Mouse (Mus musculus) c-Kit-positive CD71-positive TER-119-positive erythroid progenitor cells, embryonic 14.5 days (primary cell): Measurements from ENCODE around the gene Fam49a.

Experiments used
- DNase-seq: peaks from one replicate; pipeline ENCODE4 v3.0.0-alpha.2; 2013; ENCODE audit warnings: low spot score

Fam49a gene

DNA sequence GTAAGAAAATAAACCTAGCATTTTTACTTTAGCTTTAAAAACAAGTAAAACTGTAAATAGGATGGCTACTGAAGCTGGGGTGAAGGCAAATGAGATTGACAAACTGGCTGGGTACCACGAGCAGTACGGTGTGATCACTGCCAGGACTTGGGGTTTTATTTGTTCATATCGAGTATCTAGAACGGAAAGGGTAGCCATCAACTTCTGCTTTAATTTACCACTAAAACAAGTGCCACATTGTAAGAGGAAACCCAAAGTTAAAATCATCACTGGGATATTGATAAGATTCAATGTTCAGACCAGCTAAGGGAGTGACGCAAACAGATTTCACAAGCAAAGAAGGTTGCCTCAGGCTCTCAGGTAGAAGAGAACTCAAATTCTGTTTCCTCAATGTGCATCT lies 98.0 kb downstream of the Fam49a start:
- DNase-seq = no peak

DNA sequence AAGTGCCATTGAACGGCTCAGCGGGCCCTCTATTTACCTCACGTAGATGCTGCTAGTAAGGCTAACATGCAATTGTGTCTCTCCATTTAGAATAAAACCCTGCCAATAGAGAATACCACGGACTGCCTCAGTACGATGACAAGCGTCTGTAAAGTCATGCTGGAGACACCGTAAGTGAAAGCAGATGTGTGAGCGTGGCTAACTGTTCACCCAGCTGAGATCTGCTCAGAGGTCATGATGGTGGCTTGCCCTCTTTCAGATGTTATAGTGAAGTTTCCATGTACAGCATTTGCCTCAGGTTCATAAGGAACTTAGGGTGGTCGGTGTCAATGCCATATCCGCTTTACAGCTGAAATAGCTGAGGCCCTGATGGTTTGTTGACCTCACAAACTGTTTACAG lies 100.4 kb downstream of the Fam49a start:
- DNase-seq = no peak

DNA sequence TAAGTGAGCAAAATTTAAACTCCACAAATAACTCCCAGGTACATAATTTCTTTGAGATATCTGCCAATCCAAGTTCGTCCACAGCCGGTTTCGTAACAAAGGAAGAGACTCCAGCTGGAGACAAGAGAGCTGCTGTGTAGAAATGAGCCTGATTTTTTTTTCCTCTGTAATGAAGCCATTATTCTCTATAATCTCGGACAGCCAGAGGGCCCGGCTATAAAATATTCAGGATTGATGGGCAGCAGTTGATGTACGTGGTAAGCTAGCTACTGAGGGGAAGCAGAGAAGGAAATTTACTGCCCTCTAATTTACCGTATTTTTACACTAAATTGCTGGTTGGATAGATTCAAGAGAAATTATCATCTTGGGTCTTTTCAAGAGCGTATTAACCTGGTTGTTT lies 102.3 kb downstream of the Fam49a start:
- no peak for DNase-seq

- DNase-seq = no peak
These were observed 105.5 kb downstream of the Fam49a start for GRCm38 (mm10) chr12:12367423-12367822.

DNA sequence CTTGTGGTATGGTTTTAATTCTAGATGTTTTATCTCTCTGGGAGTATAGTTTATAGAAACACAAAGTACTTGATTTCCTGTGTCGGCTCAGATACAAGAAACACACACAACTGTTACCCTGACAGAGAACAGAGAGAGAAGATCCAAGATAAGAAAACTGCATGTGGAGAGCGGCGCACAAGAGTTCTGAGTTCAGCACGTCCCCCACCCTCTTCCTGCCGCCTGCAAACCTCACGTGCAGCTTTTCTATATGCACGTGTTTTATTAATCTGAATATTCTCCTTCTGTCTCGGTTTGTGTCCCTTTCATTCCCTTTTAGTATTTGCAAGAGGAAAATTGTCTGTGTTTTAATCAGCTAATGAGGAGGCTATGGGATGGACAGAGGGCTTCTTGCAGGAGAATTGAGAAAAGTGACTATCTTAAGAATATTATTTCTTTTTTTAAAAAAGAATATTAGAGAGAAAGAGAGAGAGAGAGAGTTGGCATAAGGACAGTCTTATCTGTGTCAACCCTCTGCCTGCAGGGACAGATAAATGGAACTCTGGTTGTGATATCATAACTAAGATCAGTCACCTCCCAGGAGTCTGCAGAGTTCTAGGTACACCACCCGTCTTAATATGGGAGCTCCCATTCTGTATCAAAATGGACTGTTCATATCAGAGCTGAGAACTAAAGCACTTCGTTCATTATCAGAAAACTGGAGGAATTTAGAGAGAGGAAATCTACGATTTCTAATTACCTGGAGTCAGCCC lies 111.3 kb downstream of the Fam49a start:
- no peak for DNase-seq

- DNase-seq = no peak
These were observed 117.1 kb downstream of the Fam49a start for GRCm38 (mm10) chr12:12379056-12379455.

GRCm38 (mm10) chr12:12389271-12389670 lies 127.3 kb downstream of the Fam49a start:
- DNase-seq = no peak

GRCm38 (mm10) chr12:12396224-12396623 lies 134.3 kb downstream of the Fam49a start:
- DNase-seq = peak; percentile 5

DNA sequence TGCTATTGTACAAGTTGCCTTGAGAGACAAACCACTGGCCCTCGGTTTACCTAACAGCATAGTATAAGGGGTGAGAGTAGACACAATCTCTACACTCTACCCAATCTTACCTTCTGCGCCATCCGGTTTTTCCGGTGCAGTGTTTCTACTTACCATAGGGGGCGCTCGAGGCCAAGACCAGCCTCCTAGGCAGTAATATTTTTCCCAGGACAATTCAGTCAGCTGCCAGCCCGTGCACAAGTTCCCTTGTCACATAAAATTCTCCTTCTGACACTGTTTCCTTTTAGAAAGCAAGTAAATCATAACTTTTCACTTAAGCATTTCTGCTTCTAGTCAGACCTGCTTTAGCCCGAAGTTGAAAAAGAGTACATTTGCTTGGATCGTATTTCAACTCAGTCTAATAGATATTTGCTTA lies 139.1 kb downstream of the Fam49a start:
- DNase-seq = peak; percentile 13

GRCm38 (mm10) chr12:12401504-12401903 lies 139.6 kb downstream of the Fam49a start:
- no peak for DNase-seq

DNA sequence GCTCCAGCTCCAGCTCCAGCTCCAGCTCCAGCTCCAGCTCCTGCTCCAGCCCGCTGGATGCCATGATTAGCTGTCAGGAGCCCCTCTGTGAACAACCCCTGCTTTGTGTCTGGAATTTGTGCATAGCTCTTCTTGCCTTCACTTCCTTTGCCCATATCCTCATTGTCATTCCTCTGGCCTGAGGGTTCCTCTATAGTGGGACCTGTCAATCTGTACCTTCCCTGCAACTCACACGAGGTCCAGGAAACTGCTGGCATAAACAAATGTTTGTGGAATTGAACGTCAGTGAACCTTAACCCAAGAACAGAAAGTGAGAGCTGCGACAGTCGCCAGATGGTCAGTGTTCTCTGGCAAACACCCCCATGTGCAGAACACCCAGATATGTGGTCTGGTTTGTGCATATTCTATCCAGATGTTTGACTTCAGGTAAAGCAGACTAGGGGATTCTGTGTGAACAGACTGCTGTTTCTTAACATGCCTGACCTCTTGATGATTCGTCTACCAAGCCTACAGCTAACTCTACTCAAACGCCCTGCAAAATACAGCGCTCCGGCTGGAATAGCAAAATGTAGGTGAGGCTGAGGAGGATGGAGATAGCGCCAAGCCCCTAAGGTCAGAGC lies 143.7 kb downstream of the Fam49a start:
- no peak for DNase-seq

DNA sequence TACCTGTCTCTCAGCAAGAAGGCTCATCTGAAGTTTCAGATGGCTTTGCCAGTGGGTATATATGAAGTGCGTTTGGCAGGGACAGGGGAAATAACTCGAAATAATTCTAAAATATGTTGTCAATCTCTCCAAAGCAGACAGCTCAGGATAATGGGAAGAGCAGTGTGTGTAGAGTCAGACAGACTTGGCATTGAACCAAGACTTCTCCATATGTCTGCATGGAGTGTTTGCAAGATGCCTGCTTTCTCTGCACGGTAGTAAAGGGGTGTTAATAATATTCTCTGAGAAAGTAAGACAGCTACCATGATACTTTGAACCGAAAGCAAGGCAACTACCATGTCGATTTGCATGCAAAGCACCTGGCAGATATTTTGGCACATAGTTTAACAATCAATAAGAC lies 147.1 kb downstream of the Fam49a start:
- no peak for DNase-seq

DNA sequence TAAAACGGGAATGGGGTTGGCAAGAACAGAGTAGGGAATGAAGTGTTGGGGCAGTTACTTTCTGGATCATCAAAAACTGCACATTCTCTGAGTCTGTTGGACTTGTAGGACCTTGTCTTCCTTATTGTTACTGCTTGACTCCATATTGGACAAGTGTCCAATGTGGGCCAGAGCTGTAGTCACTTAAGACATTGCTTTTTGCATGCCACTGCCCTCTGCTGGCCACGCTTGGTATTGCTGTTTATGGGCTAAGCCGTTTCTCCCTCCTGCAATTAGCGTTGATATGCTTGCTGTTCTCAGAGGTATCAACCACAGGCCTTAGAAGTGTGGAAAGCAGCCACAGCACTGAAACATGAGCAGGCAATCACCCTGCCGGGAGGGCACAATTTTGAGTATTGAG lies 150.7 kb downstream of the Fam49a start:
- peak; percentile 74 for DNase-seq

GRCm38 (mm10) chr12:12420423-12420822 lies 158.5 kb downstream of the Fam49a start:
- no peak for DNase-seq

GRCm38 (mm10) chr12:12420841-12421579 lies 159.1 kb downstream of the Fam49a start:
- peak; percentile 65 for DNase-seq

DNA sequence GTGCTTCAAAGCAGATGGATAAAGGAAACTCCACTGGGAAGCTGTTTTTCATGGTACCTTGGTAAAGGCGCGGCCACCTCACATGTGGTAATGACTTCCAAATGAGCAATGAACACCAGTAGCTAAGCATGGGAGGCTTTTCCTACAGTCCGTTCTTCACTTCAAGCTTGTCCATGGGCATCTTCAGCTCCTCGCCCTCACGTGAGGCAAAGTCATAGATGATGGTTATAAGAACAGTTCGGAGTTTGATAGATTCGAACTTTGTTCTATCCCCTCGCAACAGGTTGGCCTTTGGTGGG lies 159.6 kb downstream of the Fam49a start:
- DNase-seq = no peak

- no peak for DNase-seq
These were observed 163.2 kb downstream of the Fam49a start for GRCm38 (mm10) chr12:12425188-12425587.

GRCm38 (mm10) chr12:12427285-12427684 lies 165.3 kb downstream of the Fam49a start:
- peak; percentile 65 for DNase-seq

- peak; percentile 71 for DNase-seq
These were observed 166.9 kb downstream of the Fam49a start for GRCm38 (mm10) chr12:12428886-12429285.
